23 mouse cellular contexts compared by ENCODE assay signal in the genomic region with DNA sequence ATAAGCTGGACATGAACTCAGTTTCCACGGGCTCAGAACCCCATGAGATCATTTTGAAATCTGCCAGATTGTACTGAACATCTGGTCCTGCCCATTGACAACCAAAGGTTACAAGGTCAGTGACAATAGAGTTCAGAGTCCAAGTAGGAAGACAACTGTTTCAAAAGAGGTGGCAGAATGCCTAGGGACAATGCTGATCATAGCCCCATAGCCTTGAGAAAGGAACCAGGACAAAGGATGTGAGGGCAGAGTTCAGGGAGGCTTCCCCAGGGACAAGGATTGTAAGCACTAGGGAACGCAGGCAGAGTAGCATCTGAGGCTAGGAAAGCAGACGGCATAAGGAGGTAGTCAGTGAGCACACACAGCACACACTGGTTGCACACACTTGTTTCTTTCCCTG. TPM values are rescaled to one million over a fixed set of nuclear protein-coding genes. Genes with fewer than 3 reads are reported as not detected.
A peak's percentile ranks its signal among the peaks of the same experiment; 100 is the strongest.
DNase-seq lines count a peak whose midpoint lies in the region; ATAC-seq and TF ChIP-seq lines count a peak whose summit lies in the region.
"Had no signal": no experiment of that assay in that cellular context is flagged by ENCODE, and none has a peak within 500 bp of the region (broad histone marks: within the 10 kb centered on the region; RNA-seq: fewer than 3 reads in every experiment).

No protein-coding gene starts in this region.

- H3K4me1 ChIP-seq in heart, embryonic 10.5 days: peaks cover 6% of the 10 kb centered on the region; the same call in 1 of the 2 replicates
- H3K4me1 ChIP-seq in lung, adult 2 months (ENCODE audit: control insufficient read depth, insufficient read depth, low read length): no peaks in the 10 kb centered on the region; the same call in 1 of the 2 replicates
- H3K4me1 ChIP-seq in brown adipose tissue, adult 24 weeks (ENCODE audit: control insufficient read depth, insufficient read depth, insufficient read length, low read length): peaks cover 28% of the 10 kb centered on the region
- H3K4me1 ChIP-seq in forebrain, embryonic 12.5 days: no peaks in the 10 kb centered on the region
- H3K4me1 ChIP-seq: hindbrain, embryonic 15.5 days; midbrain, embryonic 15.5 days had no signal

- no peak overlapping the region for H3K9ac ChIP-seq in forebrain, embryonic 12.5 days
- H3K9ac ChIP-seq: embryonic facial prominence, embryonic 13.5 days; forebrain, postnatal 0 days; heart, embryonic 12.5 days; hindbrain, embryonic 15.5 days; midbrain, embryonic 15.5 days; neural tube, embryonic 15.5 days; stomach, embryonic 15.5 days had no signal

- no peaks in the 10 kb centered on the region for H3K27me3 ChIP-seq in heart, embryonic 10.5 days (ENCODE audit: insufficient read depth, poor library complexity, severe bottlenecking)
- H3K27me3 ChIP-seq in forebrain, embryonic 12.5 days: no peaks in the 10 kb centered on the region
- H3K27me3 ChIP-seq: embryonic facial prominence, embryonic 13.5 days; heart, embryonic 12.5 days; hindbrain, embryonic 15.5 days; midbrain, embryonic 15.5 days; neural tube, embryonic 15.5 days; stomach, embryonic 15.5 days had no signal

- no peak for ATAC-seq in forebrain, embryonic 12.5 days (ENCODE audit: low FRiP score)
- ATAC-seq: forebrain, postnatal 0 days; intestine, embryonic 16.5 days; midbrain, embryonic 15.5 days had no signal

- TF ChIP-seq POLR2A in lung, adult 2 months (IDR thresholded peaks at IDR 0.05; ENCODE audit: borderline replicate concordance, extremely low read depth, low read depth, low read length): no peak

- no peaks in the 10 kb centered on the region for H3K9me3 ChIP-seq in heart, embryonic 10.5 days
- H3K9me3 ChIP-seq in forebrain, embryonic 12.5 days: no peaks in the 10 kb centered on the region
- H3K9me3 ChIP-seq: embryonic facial prominence, embryonic 13.5 days; heart, embryonic 12.5 days; hindbrain, embryonic 15.5 days; midbrain, embryonic 15.5 days; neural tube, embryonic 15.5 days; stomach, embryonic 15.5 days had no signal

- peak; percentile 90 for DNase-seq in heart, adult 11 months
- DNase-seq in heart, embryonic 10.5 days (ENCODE audit: low spot score): no peak
- peak; percentile 2 for DNase-seq in lung, postnatal 25 days (ENCODE audit: low spot score)
- DNase-seq in lung, adult 2 months: no peak
- DNase-seq in skeletal muscle tissue, adult 2 months (ENCODE audit: low read depth, low spot score): peak; percentile 43
- DNase-seq: B cell, adult 2 months; cerebellum, adult 8-10 months; forebrain, postnatal 0 days; heart, postnatal 14 days; layer of hippocampus, postnatal 36 days; right cerebral cortex, postnatal 25 days; thymus, adult 18-20 months; thymus, postnatal 4 days had no signal

- H3K4me2 ChIP-seq in forebrain, embryonic 12.5 days: no peak overlapping the region
- H3K4me2 ChIP-seq: embryonic facial prominence, embryonic 13.5 days; heart, embryonic 12.5 days; hindbrain, embryonic 15.5 days; midbrain, embryonic 15.5 days; neural tube, embryonic 15.5 days; stomach, embryonic 15.5 days had no signal

- no peak overlapping the region for H3K27ac ChIP-seq in heart, embryonic 10.5 days
- H3K27ac ChIP-seq in brown adipose tissue, adult 24 weeks (replicated peaks; ENCODE audit: low read depth, low read length): peak overlapping the region; percentile 97
- H3K27ac ChIP-seq in forebrain, embryonic 12.5 days: no peak overlapping the region
- H3K27ac ChIP-seq: embryonic facial prominence, embryonic 13.5 days; hindbrain, embryonic 15.5 days; macrophage; midbrain, embryonic 15.5 days; neural tube, embryonic 15.5 days; stomach, embryonic 15.5 days had no signal

- H3K4me3 ChIP-seq in heart, embryonic 10.5 days: no peak overlapping the region
- H3K4me3 ChIP-seq in lung, adult 2 months (replicated peaks; ENCODE audit: extremely low read depth, low read depth, low read length): no peak overlapping the region
- no peak overlapping the region for H3K4me3 ChIP-seq in brown adipose tissue, adult 24 weeks (ENCODE audit: insufficient read depth, low read depth, low read length)
- H3K4me3 ChIP-seq in forebrain, embryonic 12.5 days (replicated peaks): no peak overlapping the region
- H3K4me3 ChIP-seq: embryonic facial prominence, embryonic 13.5 days; heart, embryonic 12.5 days; hindbrain, embryonic 15.5 days; midbrain, embryonic 15.5 days; neural tube, embryonic 15.5 days; stomach, embryonic 15.5 days had no signal

- 73% methylated on average over 3 of the region's 3 CpGs for WGBS in heart, embryonic 10.5 days
- WGBS in lung, adult 2 months: 71% methylated on average over 3 of the region's 3 CpGs
- WGBS in forebrain, embryonic 12.5 days: 53% methylated on average over 3 of the region's 3 CpGs

- no peak for TF ChIP-seq CTCF in lung, adult 2 months (IDR thresholded peaks at IDR 0.05; ENCODE audit: insufficient read depth, low read length)

- no peaks in the 10 kb centered on the region for H3K36me3 ChIP-seq in heart, embryonic 10.5 days
- no peaks in the 10 kb centered on the region for H3K36me3 ChIP-seq in forebrain, embryonic 12.5 days (replicated peaks)
- H3K36me3 ChIP-seq: embryonic facial prominence, embryonic 13.5 days; heart, embryonic 12.5 days; hindbrain, embryonic 15.5 days; midbrain, embryonic 15.5 days; neural tube, embryonic 15.5 days; stomach, embryonic 15.5 days had no signal

RNA-seq across cellular contexts. Expression of a gene that starts 38.9 kb away (rescaled TPM):
- 4.3 and 9.6 TPM in 2 replicates for polyA plus RNA-seq in heart, embryonic 10.5 days (2016; fragmentation: Nextera tagmentation; extraction: Ambion mirVana)
- 1.1 and 1.2 TPM in 2 replicates for polyA plus RNA-seq in lung, adult 2 months (2012; rRNA removed)
- 10.4 and 10.5 TPM in 2 replicates for polyA plus RNA-seq in brown adipose tissue, adult 24 weeks (2012; ENCODE audit: insufficient read depth, insufficient read length, missing spikeins)
- polyA plus RNA-seq in forebrain, embryonic 12.5 days (2016; fragmentation: Nextera tagmentation; extraction: Ambion mirVana): 1.8 and 2.1 TPM in 2 replicates
- polyA plus RNA-seq: macrophage had no signal

Comparison
In these comparisons a context has a peak if more than half of its experiments do, and no peak if none do; other contexts are left out.
1. DNase-seq: peak in heart, adult 11 months (single experiment), lung, postnatal 25 days (single experiment) and skeletal muscle tissue, adult 2 months (single experiment); none in heart, embryonic 10.5 days (single experiment) and lung, adult 2 months (single experiment).